Mouse (Mus musculus) liver, embryonic 14.5 days (tissue): ENCODE data around the gene Supt20.
A peak's percentile ranks its signal among the peaks of the same experiment; 100 is the strongest.
"Not testable (repeated sequence)": the region's sequence is repeated elsewhere in the genome, so short reads cannot be mapped to it uniquely, and the experiment has no call there.

Experiments used
- CTCF ChIP-seq: IDR thresholded peaks from 2 replicates; pipeline ENCODE4 v1.5.1; 2016; ENCODE audit warnings: antibody characterized with exemption, low read depth, control low read depth
- EP300 ChIP-seq: IDR thresholded peaks from 2 replicates; pipeline ENCODE4 v1.6.1; 2016; ENCODE audit warnings: antibody characterized with exemption, low read depth

DNA sequence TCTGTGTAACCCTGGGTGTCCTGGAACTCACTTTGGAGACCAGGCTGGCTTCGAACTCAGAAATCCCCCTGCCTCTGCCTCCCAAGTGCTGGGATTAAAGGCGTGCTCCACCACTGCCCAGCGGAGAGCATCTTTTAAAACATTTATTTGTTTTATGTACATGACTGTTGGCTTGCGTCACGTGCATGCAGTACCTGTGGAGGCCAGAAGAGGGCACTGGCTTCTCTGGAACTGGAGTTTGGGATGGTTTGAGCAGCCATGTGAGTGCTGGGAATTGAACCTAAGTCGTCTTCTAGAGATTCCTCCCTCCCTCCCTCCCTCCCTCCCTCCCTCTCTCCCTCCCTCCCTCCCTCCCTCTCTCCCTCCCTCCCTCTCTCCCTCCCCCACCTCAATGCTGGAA is 72.9 kb downstream of the Supt20 start:
- peak; percentile 65 for TF ChIP-seq CTCF
- TF ChIP-seq EP300 = not testable (repeated sequence)
